Mouse (Mus musculus): Measurements from ENCODE around the gene Top2b. TPM values are rescaled to one million over a fixed set of nuclear protein-coding genes. Genes with fewer than 3 reads are reported as not detected.

Top2b gene
- polyA plus RNA-seq, 1 experiment: 12.4 TPM

DNA sequence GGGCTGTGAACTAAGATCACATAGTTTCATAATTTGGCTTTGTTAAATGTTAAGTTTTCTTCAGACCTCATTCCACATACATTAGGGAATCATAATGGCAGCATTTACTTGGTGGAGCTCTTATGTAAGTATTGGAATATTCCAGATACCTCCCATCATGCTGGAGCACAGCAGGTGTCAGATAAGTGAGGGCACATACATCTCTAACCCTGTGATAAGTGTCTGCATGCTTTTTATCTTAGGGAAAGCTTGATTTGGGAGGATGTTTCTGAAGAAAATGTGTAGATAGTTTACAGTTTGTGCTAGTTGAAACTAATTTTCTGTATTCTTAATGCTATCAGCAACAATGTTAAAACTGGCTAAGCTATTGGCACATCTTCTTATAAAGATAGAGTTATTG, 8.2 kb downstream of the Top2b start:
- no peaks in the 10 kb centered on the region for H3K27me3 ChIP-seq (ENCODE audit: control insufficient read depth, insufficient read depth, insufficient read length)
- H3K79me2 ChIP-seq (ENCODE audit: control insufficient read depth, insufficient read depth): peaks cover 97% of the 10 kb centered on the region
- no peak overlapping the region for H3ac ChIP-seq (ENCODE audit: control insufficient read depth, insufficient read length, low read depth)
- H3K36me3 ChIP-seq (ENCODE audit: control insufficient read depth, insufficient read depth): peaks cover 6% of the 10 kb centered on the region
- H3K4me3 ChIP-seq (ENCODE audit: insufficient read depth, poor library complexity, severe bottlenecking): no peak overlapping the region
- no peak for TF ChIP-seq MAX (IDR thresholded peaks at IDR 0.05)
- TF ChIP-seq FOSL1 (IDR thresholded peaks at IDR 0.05; ENCODE audit: insufficient read depth, low read length, poor library complexity, severe bottlenecking): no peak
- TF ChIP-seq USF1 (IDR thresholded peaks at IDR 0.05; ENCODE audit: low read depth): no peak
- no peak for TF ChIP-seq CTCF (IDR thresholded peaks at IDR 0.05; ENCODE audit: control insufficient read depth, insufficient read depth, insufficient read length)
- TF ChIP-seq CEBPB (IDR thresholded peaks at IDR 0.05; ENCODE audit: low read depth): no peak
- no peak for TF ChIP-seq MYOD1 (IDR thresholded peaks at IDR 0.05; ENCODE audit: control insufficient read depth, insufficient read length, low read depth)
- TF ChIP-seq MYOG (IDR thresholded peaks at IDR 0.05; ENCODE audit: control insufficient read depth, extremely low read depth, insufficient read length): no peak
- peaks cover 64% of the 10 kb centered on the region for H3K79me3 ChIP-seq (ENCODE audit: low read depth)

DNA sequence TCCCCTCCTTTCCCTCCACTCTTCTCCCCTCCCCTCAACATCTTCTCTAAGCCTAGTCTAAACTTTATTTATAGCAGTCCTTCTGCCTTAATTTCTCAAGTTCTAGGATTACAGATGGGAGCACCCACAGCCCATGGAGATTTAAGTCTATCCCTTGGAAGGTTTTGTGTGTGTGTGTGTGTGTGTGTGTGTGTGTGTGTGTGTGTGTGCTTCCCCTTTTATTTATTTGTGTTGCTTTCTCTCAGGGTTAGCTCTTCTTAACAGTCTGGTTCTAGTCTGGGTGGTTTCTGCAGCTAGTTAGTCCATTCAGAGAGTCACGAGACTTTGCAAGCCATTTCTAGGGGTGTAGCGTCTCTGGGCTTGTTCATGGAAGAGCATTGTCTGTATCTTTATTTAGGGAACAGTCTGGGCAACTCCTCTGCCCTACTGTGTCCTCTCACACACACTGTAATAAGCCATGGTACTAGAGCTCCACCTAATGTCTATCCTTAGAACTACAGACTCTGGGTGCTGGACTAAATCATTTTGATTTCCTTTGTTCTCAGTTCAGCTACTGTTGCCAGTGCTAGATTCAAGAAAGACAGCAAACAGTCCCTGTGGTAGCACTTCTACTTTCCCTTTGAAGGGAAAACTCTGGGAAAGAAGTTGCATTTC, 15.1 kb downstream of the Top2b start:
- Histone ChIP-seq H3K79me3 (ENCODE audit: low read depth) (peaks cover 38% of the 10 kb centered on the region), H3K27me3 (ENCODE audit: control insufficient read depth, insufficient read depth, insufficient read length) (no peaks in the 10 kb centered on the region), H3ac (ENCODE audit: control insufficient read depth, insufficient read length, low read depth) (no peak overlapping the region), H3K79me2 (ENCODE audit: control insufficient read depth, insufficient read depth) (peaks cover 71% of the 10 kb centered on the region), H3K4me3 (ENCODE audit: insufficient read depth, poor library complexity, severe bottlenecking) (no peak overlapping the region), H3K36me3 (ENCODE audit: control insufficient read depth, insufficient read depth) (peaks cover 4% of the 10 kb centered on the region)
- no peak for TF ChIP-seq CEBPB (IDR thresholded peaks at IDR 0.05; ENCODE audit: low read depth)
- no peak for TF ChIP-seq FOSL1 (IDR thresholded peaks at IDR 0.05; ENCODE audit: insufficient read depth, low read length, poor library complexity, severe bottlenecking)
- no peak for TF ChIP-seq MYOG (IDR thresholded peaks at IDR 0.05; ENCODE audit: control insufficient read depth, extremely low read depth, insufficient read length)
- no peak for TF ChIP-seq MYOD1 (IDR thresholded peaks at IDR 0.05; ENCODE audit: control insufficient read depth, insufficient read length, low read depth)
- no peak for TF ChIP-seq USF1 (IDR thresholded peaks at IDR 0.05; ENCODE audit: low read depth)
- TF ChIP-seq CTCF (IDR thresholded peaks at IDR 0.05; ENCODE audit: control insufficient read depth, insufficient read depth, insufficient read length): no peak
- no peak for TF ChIP-seq MAX (IDR thresholded peaks at IDR 0.05)

DNA sequence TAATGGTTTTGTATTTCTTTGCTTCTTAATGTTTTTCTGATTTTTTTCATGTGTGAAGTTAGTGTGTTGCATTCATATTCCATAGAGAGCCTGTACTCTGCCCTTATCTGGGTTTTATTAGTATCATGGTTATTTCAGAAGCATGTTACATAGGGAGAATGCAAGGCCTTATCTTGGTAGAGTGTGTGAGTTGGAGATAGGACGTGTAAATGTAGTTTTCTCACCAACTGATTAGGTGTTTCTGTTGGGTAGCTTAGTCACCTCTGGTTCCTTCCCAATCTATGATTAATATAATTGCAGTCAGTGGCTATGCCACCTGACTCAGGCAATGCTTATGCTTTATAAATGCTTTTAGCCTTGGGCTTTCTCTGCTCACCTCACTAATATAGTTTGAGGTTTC, 19.8 kb downstream of the Top2b start:
- Histone ChIP-seq H3K79me2 (ENCODE audit: control insufficient read depth, insufficient read depth) (peaks cover 34% of the 10 kb centered on the region), H3K79me3 (ENCODE audit: low read depth) (peaks cover 16% of the 10 kb centered on the region), H3K36me3 (ENCODE audit: control insufficient read depth, insufficient read depth) (peaks cover 19% of the 10 kb centered on the region), H3ac (ENCODE audit: control insufficient read depth, insufficient read length, low read depth) (no peak overlapping the region), H3K27me3 (ENCODE audit: control insufficient read depth, insufficient read depth, insufficient read length) (no peaks in the 10 kb centered on the region), H3K4me3 (ENCODE audit: insufficient read depth, poor library complexity, severe bottlenecking) (no peak overlapping the region)
- TF ChIP-seq CEBPB (IDR thresholded peaks at IDR 0.05; ENCODE audit: low read depth): no peak
- TF ChIP-seq MAX (IDR thresholded peaks at IDR 0.05): no peak
- no peak for TF ChIP-seq USF1 (IDR thresholded peaks at IDR 0.05; ENCODE audit: low read depth)
- no peak for TF ChIP-seq CTCF (IDR thresholded peaks at IDR 0.05; ENCODE audit: control insufficient read depth, insufficient read depth, insufficient read length)
- no peak for TF ChIP-seq MYOD1 (IDR thresholded peaks at IDR 0.05; ENCODE audit: control insufficient read depth, insufficient read length, low read depth)
- TF ChIP-seq MYOG (IDR thresholded peaks at IDR 0.05; ENCODE audit: control insufficient read depth, extremely low read depth, insufficient read length): no peak
- no peak for TF ChIP-seq FOSL1 (IDR thresholded peaks at IDR 0.05; ENCODE audit: insufficient read depth, low read length, poor library complexity, severe bottlenecking)

DNA sequence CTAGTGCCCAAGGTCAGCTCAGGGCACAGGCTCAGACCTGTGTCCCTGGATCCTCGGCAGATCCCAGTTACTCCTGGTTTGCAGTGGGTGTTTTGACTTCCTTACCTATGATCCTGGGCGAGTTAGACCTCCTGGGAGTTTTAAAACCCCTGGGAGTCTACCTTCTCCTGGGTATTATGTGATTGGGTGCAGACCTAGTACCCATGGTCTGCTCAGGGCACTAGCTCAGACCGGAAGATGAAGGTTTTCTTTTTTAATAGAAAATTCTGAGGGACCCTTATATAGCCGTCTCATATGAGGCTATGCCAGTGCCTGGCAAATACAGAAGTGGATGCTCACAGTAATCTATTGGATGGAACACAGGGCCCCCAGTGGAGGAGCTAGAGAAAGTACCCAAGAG, 40.2 kb downstream of the Top2b start:
- H3K27me3 ChIP-seq (ENCODE audit: control insufficient read depth, insufficient read depth, insufficient read length): no peaks in the 10 kb centered on the region
- H3K4me3 ChIP-seq (ENCODE audit: insufficient read depth, poor library complexity, severe bottlenecking): no peak overlapping the region
- H3K79me2 ChIP-seq (ENCODE audit: control insufficient read depth, insufficient read depth): no peaks in the 10 kb centered on the region
- TF ChIP-seq MYOD1 (IDR thresholded peaks at IDR 0.05; ENCODE audit: control insufficient read depth, insufficient read length, low read depth) (no peak), MYOG (IDR thresholded peaks at IDR 0.05; ENCODE audit: control insufficient read depth, extremely low read depth, insufficient read length) (no peak), MAX (IDR thresholded peaks at IDR 0.05) (no peak), FOSL1 (IDR thresholded peaks at IDR 0.05; ENCODE audit: insufficient read depth, low read length, poor library complexity, severe bottlenecking) (no peak), CEBPB (IDR thresholded peaks at IDR 0.05; ENCODE audit: low read depth) (no peak), CTCF (IDR thresholded peaks at IDR 0.05; ENCODE audit: control insufficient read depth, insufficient read depth, insufficient read length) (no peak), USF1 (IDR thresholded peaks at IDR 0.05; ENCODE audit: low read depth) (no peak)
- peaks cover 27% of the 10 kb centered on the region for H3K36me3 ChIP-seq (ENCODE audit: control insufficient read depth, insufficient read depth)
- H3K79me3 ChIP-seq (ENCODE audit: low read depth): no peaks in the 10 kb centered on the region
- no peak overlapping the region for H3ac ChIP-seq (ENCODE audit: control insufficient read depth, insufficient read length, low read depth)

DNA sequence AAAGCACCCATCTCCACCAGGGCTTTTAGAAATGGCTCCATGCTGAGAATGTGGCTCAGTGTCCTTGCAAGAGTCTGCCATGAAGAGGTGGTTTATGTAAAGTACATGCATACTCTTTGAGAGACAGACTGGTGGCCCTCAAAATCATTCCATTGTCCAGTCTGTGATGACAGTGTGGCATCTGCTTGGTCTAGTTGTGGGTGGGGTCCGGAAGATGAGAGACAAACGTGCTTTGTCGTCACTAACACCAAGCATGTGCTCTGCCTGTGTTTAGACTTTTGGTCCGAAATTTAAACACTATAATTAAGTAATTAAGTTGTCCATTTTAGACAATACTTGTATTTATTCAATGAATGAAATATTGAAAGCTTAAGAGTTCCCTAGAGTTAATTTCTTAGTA, 49.2 kb downstream of the Top2b start:
- TF ChIP-seq MAX (IDR thresholded peaks at IDR 0.05) (no peak), FOSL1 (IDR thresholded peaks at IDR 0.05; ENCODE audit: insufficient read depth, low read length, poor library complexity, severe bottlenecking) (no peak)
- no peaks in the 10 kb centered on the region for H3K79me2 ChIP-seq (ENCODE audit: control insufficient read depth, insufficient read depth)
- peaks cover 59% of the 10 kb centered on the region for H3K36me3 ChIP-seq (ENCODE audit: control insufficient read depth, insufficient read depth)
- no peaks in the 10 kb centered on the region for H3K27me3 ChIP-seq (ENCODE audit: control insufficient read depth, insufficient read depth, insufficient read length)
- H3K79me3 ChIP-seq (ENCODE audit: low read depth): no peaks in the 10 kb centered on the region
- no peak overlapping the region for H3K4me3 ChIP-seq (ENCODE audit: insufficient read depth, poor library complexity, severe bottlenecking)
- H3ac ChIP-seq (ENCODE audit: control insufficient read depth, insufficient read length, low read depth): no peak overlapping the region

DNA sequence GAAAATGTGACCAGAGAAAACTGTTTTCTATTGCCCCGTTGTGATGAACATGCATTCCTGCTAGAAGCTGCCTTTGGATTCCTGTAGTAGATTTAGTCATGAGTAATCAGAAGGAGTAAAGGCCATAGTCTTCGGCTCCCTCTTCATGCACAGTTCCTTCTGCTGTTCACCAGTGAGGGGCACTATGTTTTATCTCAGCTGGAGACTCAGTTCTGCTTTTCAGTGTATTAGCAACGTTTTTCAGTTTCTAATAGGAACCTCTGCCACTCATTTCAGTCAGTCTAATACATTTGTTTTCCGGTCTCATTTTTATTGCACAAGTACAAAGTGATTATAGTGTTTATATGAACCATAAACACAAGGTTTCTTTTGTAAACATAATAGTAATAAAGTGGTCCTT, 62.6 kb downstream of the Top2b start:
- no peaks in the 10 kb centered on the region for H3K79me3 ChIP-seq (ENCODE audit: low read depth)
- no peaks in the 10 kb centered on the region for H3K27me3 ChIP-seq (ENCODE audit: control insufficient read depth, insufficient read depth, insufficient read length)
- TF ChIP-seq CTCF (IDR thresholded peaks at IDR 0.05; ENCODE audit: control insufficient read depth, insufficient read depth, insufficient read length): no peak
- TF ChIP-seq FOSL1 (IDR thresholded peaks at IDR 0.05; ENCODE audit: insufficient read depth, low read length, poor library complexity, severe bottlenecking): no peak
- TF ChIP-seq MYOD1 (IDR thresholded peaks at IDR 0.05; ENCODE audit: control insufficient read depth, insufficient read length, low read depth): no peak
- no peak for TF ChIP-seq CEBPB (IDR thresholded peaks at IDR 0.05; ENCODE audit: low read depth)
- no peak for TF ChIP-seq MAX (IDR thresholded peaks at IDR 0.05)
- TF ChIP-seq USF1 (IDR thresholded peaks at IDR 0.05; ENCODE audit: low read depth): no peak
- no peak for TF ChIP-seq MYOG (IDR thresholded peaks at IDR 0.05; ENCODE audit: control insufficient read depth, extremely low read depth, insufficient read length)
- H3K4me3 ChIP-seq (ENCODE audit: insufficient read depth, poor library complexity, severe bottlenecking): no peak overlapping the region
- H3K36me3 ChIP-seq (ENCODE audit: control insufficient read depth, insufficient read depth): peaks cover 52% of the 10 kb centered on the region
- H3ac ChIP-seq (ENCODE audit: control insufficient read depth, insufficient read length, low read depth): no peak overlapping the region
- no peaks in the 10 kb centered on the region for H3K79me2 ChIP-seq (ENCODE audit: control insufficient read depth, insufficient read depth)
